Comparison of ENCODE assay signal across 23 mouse cellular contexts in the genomic region with DNA sequence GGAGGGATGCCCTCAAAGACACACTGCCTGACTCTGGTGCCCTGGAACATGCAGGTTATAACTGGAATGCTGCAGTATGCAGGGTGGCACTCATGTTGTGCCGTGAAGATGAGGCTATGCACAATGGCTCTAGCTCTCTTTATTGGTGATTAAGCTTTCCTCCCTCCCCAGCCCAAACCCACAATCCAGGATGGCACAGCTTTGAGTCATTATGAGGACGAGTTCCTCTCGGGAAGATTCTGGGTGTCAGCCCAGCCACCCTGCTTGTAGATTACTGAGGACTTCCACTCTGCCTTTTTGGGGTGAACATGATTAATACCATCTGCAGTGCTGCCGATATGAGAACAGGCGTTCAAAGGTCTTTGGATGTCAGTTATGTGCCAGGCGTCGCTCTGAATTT.
"Had no signal": no experiment of that assay in that cellular context is flagged by ENCODE, and none has a peak within 500 bp of the region (broad histone marks: within the 10 kb centered on the region; RNA-seq: fewer than 3 reads in every experiment).

No protein-coding gene starts in this region.

- ATAC-seq: intestine, postnatal 0 days; liver, postnatal 0 days; lung, postnatal 0 days; midbrain, embryonic 15.5 days had no signal

- H3K4me1 ChIP-seq: limb, embryonic 15.5 days; midbrain, embryonic 12.5 days; midbrain, embryonic 15.5 days; neural tube, embryonic 12.5 days; stomach, embryonic 15.5 days had no signal

- H3K27ac ChIP-seq: kidney, embryonic 15.5 days; limb, embryonic 12.5 days; limb, embryonic 15.5 days; liver, embryonic 14.5 days; midbrain, embryonic 12.5 days; midbrain, embryonic 15.5 days; neural tube, embryonic 12.5 days; neural tube, embryonic 15.5 days; stomach, embryonic 15.5 days had no signal

- H3K4me3 ChIP-seq: kidney, embryonic 15.5 days; limb, embryonic 12.5 days; limb, embryonic 15.5 days; megakaryocyte, embryonic 14.5 days; midbrain, embryonic 12.5 days; midbrain, embryonic 15.5 days; neural tube, embryonic 12.5 days; neural tube, embryonic 15.5 days; stomach, embryonic 15.5 days had no signal

- H3K9me3 ChIP-seq: kidney, embryonic 15.5 days; limb, embryonic 12.5 days; limb, embryonic 15.5 days; megakaryocyte, embryonic 14.5 days; midbrain, embryonic 12.5 days; midbrain, embryonic 15.5 days; neural tube, embryonic 12.5 days; neural tube, embryonic 15.5 days; stomach, embryonic 15.5 days had no signal

- H3K9ac ChIP-seq: kidney, embryonic 15.5 days; limb, embryonic 12.5 days; limb, embryonic 15.5 days; liver, embryonic 14.5 days; liver, postnatal 0 days; lung, embryonic 14.5 days; midbrain, embryonic 12.5 days; midbrain, embryonic 15.5 days; neural tube, embryonic 12.5 days; neural tube, embryonic 15.5 days; stomach, embryonic 15.5 days had no signal

- H3K27me3 ChIP-seq: kidney, embryonic 15.5 days; limb, embryonic 15.5 days; midbrain, embryonic 15.5 days; neural tube, embryonic 12.5 days; neural tube, embryonic 15.5 days; stomach, embryonic 15.5 days had no signal

- H3K4me2 ChIP-seq: kidney, embryonic 15.5 days; limb, embryonic 12.5 days; limb, embryonic 15.5 days; liver, embryonic 11.5 days; lung, embryonic 14.5 days; midbrain, embryonic 12.5 days; midbrain, embryonic 15.5 days; neural tube, embryonic 12.5 days; neural tube, embryonic 15.5 days; stomach, embryonic 15.5 days had no signal

- H3K36me3 ChIP-seq: kidney, embryonic 15.5 days; limb, embryonic 12.5 days; limb, embryonic 15.5 days; stomach, embryonic 15.5 days had no signal

- DNase-seq: kidney, adult 8-10 months; kidney, postnatal 10 days; kidney, postnatal 36 days; left cerebral cortex, postnatal 4 days; liver, postnatal 0 days; lung, embryonic 14.5 days; retina, postnatal 1 day; right cerebral cortex, postnatal 25 days; spleen, adult 18-20 months; thymus, postnatal 25 days had no signal
